Mouse (Mus musculus) neural tube, embryonic 11.5 days (tissue): ENCODE measurements at regions not wholly inside any gene's neighbourhood (a gene's known extent, or its start where the extent isn't known, plus 50 kb on each side); places are given as distances from the start of the nearest gene placed in this dataset.

ENCODE experiments used
- ATAC-seq: fragments of 200-750 bp; cut with Nextera tagmentation; 2 replicates; pipeline ENCODE4 v1.8.0; 2017; ENCODE audit warnings: moderate number of reproducible peaks, mild to moderate bottlenecking, moderate TSS enrichment, moderate library complexity; ENCODE audit not compliant: insufficient read depth, low FRiP score, low TSS enrichment
- DNase-seq: peaks from one replicate; pipeline ENCODE4 v3.0.0-alpha.2; 2015; ENCODE audit warnings: low spot score
- H3K27ac ChIP-seq: fragments of 300-500 bp; sonication (generic); 2 replicates; pipeline ENCODE4 v1.5.1; 2014; ENCODE audit warnings: low read depth, mild to moderate bottlenecking, low read length
- H3K27me3 ChIP-seq: fragments of 300-500 bp; sonication (generic); 2 replicates; pipeline ENCODE4 v1.6.1; 2014; ENCODE audit warnings: mild to moderate bottlenecking, low read length, mixed read lengths; ENCODE audit not compliant: control insufficient read depth, insufficient read depth
- H3K36me3 ChIP-seq: fragments of 300-500 bp; sonication (generic); 2 replicates; pipeline ENCODE4 v1.6.1; 2014; ENCODE audit warnings: mild to moderate bottlenecking, low read length, moderate library complexity, mixed read lengths; ENCODE audit not compliant: control insufficient read depth, insufficient read depth
- H3K4me1 ChIP-seq: fragments of 300-500 bp; sonication (generic); 2 replicates; pipeline ENCODE4 v1.6.1; 2014; ENCODE audit warnings: low read length, mixed read lengths; ENCODE audit not compliant: control insufficient read depth, insufficient read depth
- H3K4me2 ChIP-seq: fragments of 300-500 bp; sonication (generic); 2 replicates; pipeline ENCODE4 v1.6.1; 2014; ENCODE audit warnings: low read depth, mild to moderate bottlenecking, moderate library complexity
- H3K4me3 ChIP-seq: fragments of 300-500 bp; sonication (generic); 2 replicates; pipeline ENCODE4 v1.5.1; 2014; ENCODE audit warnings: low read depth, low read length
- H3K9ac ChIP-seq: fragments of 300-500 bp; sonication (generic); 2 replicates; pipeline ENCODE4 v1.6.1; 2014; ENCODE audit warnings: mild to moderate bottlenecking, low read length
- H3K9me3 ChIP-seq: fragments of 300-500 bp; sonication (generic); 2 replicates; pipeline ENCODE4 v1.6.1; 2016; ENCODE audit warnings: low read length; ENCODE audit not compliant: control insufficient read depth
- WGBS: fragments of 180-500 bp; shearing (Covaris S2); extraction: QIAGEN DNeasy Blood & Tissue Kit; methylation state at CpG from one replicate; pipeline ENCODE4 v1.1.7; 2014; 5-methylcytosine and 5-hydroxymethylcytosine counted together

DNA sequence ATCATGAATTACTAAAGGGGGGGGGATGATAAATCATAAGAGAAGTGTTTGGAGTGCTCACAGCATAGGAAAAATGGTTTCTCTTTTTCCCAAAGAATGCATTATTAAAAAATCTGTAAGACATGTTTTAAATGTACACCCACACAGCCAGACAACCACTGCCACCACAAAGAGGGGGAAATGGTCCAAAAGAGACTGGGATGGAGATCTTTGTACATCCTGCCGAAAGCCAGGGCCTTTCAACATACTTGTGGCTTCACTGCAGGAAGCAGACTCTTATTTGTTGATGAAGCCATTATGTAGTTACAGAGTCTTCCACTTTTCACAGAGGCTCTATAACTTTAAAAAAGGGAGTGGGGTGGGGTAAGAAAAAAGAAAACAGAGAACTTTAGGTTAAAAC, 96.8 kb upstream of the Epha3 start:
- H3K27ac ChIP-seq, result no peak overlapping the region
- H3K27me3 ChIP-seq, result no peaks in the 10 kb centered on the region
- H3K4me3 ChIP-seq, result no peak overlapping the region
- no peak overlapping the region for H3K4me2 ChIP-seq
- 72% methylated on average over 1 of the region's 1 CpGs for WGBS
- no peak overlapping the region for H3K9ac ChIP-seq
- H3K36me3 ChIP-seq, result no peaks in the 10 kb centered on the region
- H3K9me3 ChIP-seq, result no peaks in the 10 kb centered on the region
- no peaks in the 10 kb centered on the region for H3K4me1 ChIP-seq
- no peak for DNase-seq
- no peak for ATAC-seq

DNA sequence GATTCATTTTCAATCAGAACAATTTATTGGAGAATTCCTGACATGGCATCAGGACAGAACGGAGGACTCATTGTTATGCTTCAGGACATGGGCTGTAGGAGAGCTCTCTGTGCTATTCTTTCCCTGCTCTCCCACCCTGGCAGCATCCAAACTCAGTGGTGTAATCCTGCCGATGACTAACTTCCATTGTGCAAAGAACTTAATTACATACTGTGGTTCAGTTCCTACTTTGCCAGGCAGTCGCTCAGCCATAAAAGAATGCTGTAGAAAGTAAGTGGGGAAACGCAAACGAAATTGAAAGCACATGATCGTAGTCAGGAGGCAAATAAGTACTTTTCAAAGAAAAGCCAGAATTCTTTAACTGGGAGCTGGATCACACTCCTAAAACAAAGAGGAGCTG, 94.2 kb upstream of the Epha3 start:
- H3K4me3 ChIP-seq, result no peak overlapping the region
- H3K36me3 ChIP-seq, result no peaks in the 10 kb centered on the region
- H3K27me3 ChIP-seq, result no peaks in the 10 kb centered on the region
- H3K9ac ChIP-seq, result no peak overlapping the region; the same call in 1 of the 2 replicates
- no peaks in the 10 kb centered on the region for H3K9me3 ChIP-seq
- ATAC-seq (no peak), DNase-seq (no peak)
- no peak overlapping the region for H3K27ac ChIP-seq
- WGBS, result 27% methylated on average over 6 of the region's 6 CpGs
- H3K4me1 ChIP-seq, result no peaks in the 10 kb centered on the region
- H3K4me2 ChIP-seq, result peak overlapping the region; percentile 26; the same call in 1 of the 2 replicates

DNA sequence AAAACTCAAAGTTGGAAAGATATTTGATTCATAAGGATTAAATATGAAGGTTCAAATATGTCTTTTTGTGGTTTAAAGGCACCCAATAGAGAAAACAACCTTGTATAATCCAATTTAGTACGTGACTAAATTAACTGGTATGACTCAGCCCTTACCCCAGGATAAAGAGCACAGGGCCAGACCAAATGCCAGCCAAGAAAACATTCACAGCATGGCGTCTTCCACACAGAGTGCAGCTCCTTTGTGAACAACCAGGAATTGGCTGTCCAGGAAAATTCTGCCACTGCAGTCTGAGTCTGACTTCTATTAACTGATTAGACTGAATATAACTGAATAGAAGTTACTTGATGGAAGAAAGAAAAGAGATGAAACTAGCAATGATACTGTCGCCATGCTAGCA, 61.2 kb upstream of the Epha3 start:
- ATAC-seq, result no peak
- Histone ChIP-seq H3K27me3 (no peaks in the 10 kb centered on the region), H3K4me1 (no peaks in the 10 kb centered on the region), H3K36me3 (no peaks in the 10 kb centered on the region), H3K27ac (no peak overlapping the region), H3K9me3 (no peaks in the 10 kb centered on the region), H3K4me3 (no peak overlapping the region), H3K9ac (no peak overlapping the region), H3K4me2 (no peak overlapping the region)
- DNase-seq, result no peak
- WGBS, result 81% methylated on average over 3 of the region's 3 CpGs

DNA sequence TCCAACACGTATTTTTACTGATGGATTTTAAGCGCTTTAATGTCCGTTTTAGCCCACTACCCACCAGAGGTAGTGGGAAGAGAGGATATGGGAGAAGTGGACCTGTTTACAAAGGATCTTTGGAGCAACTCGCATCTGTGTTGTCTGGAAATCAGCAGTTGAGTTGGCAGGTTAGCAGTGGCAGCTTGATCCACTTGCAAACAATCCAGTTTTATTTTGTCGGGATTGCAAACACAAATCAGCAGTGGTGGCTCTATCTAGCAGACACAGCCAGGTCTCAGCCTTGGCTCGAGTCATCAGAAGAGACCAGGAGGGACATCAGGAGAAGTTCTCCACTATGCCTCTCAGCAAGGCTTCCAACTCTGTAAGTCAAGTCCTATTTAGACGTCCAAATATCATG, 57.2 kb upstream of the Epha3 start:
- WGBS, result 85% methylated on average over 7 of the region's 7 CpGs
- no peaks in the 10 kb centered on the region for H3K9me3 ChIP-seq
- ATAC-seq, result no peak
- no peaks in the 10 kb centered on the region for H3K36me3 ChIP-seq
- no peak overlapping the region for H3K4me2 ChIP-seq
- no peak overlapping the region for H3K4me3 ChIP-seq
- DNase-seq, result no peak
- no peak overlapping the region for H3K27ac ChIP-seq
- no peaks in the 10 kb centered on the region for H3K4me1 ChIP-seq
- no peak overlapping the region for H3K9ac ChIP-seq
- no peaks in the 10 kb centered on the region for H3K27me3 ChIP-seq
